Mouse (Mus musculus): ENCODE measurements around the gene Wwox.
"Not testable (repeated sequence)": the region's sequence is repeated elsewhere in the genome, so short reads cannot be mapped to it uniquely, and the experiment has no call there.

Wwox gene

DNA sequence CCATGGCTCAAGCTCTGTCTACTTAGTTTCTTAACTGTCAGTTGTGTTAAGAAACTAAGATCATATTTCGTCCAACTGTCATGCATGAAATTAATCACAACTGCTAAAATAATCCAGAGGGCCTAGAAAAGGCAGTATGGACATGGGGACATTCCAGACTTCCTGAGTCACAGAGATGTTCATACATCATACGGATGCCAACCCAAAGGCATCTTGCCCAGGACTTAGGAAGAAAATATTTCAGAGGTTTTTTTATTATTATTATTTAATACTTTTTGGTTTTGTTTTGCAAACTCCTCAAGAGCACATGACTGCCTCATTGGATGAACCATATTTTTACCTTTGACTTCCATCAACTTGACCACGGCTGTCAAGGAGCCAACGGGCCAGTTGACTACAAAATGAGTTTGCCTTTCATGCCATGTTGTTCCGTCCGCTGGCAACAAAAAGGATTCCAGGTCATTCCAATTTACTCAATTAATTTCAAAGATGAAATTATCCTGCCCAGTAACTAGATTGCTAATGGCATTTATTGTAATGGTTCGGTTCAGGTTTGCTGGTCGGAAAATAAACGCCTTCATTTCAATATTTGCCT is 367.5 kb downstream of the Wwox start:
- DNase-seq (ENCODE audit: low spot score) = no peak

DNA sequence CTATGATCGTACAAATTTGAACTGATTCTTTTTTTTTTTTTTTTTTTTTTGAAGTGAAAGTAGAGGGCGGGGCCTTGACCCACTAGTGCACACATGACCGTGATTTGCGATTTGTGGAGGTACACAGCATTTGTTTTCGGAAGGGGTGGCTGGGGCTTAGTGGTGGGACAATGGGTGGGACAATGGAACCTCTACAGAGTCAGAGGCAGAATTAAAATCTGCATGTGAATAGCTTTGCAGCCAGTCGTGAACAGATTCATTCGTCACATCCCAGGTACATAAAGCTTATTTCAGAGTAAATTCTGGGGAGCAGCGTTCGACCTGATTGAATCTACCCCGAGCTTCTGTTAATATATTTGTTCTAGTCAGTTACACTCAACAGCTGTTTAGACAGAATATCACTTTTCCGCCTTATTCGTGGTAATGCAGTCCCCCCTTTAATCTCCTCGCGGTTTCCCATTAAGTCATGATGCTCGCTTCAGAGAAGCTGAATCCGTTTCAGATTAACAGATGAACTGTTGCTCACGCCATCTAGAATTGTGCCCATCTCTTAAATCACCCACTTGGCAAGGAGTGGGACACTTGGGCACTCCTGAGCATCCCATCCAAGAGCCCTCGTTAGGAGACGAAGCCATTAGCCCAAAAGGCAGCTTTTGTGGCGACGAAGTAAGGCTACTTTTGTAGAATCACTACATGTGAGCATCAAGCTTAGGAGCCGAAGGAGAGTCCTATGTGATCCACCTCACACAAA is 368.4 kb downstream of the Wwox start:
- DNase-seq (ENCODE audit: low spot score) = no peak

DNA sequence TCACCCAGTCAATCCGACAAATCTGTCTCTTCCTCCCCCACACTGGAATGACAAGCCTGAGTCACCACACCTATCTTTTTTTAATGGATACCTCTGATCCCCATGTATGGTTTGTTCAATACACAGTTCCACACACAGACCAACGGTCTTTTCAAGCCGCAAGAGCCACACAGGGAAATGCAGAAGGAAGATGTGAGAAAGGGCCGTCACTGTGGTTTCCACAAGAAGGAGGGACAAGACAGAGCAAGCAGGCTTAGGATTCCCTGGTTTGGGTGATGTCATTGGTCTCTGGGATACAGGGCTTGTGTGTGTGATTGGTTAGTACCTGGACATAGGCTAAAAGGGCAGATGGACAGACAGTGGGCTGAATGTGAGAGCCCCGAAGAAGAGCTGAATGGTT is 371.0 kb downstream of the Wwox start:
- DNase-seq (ENCODE audit: low spot score) = no peak

DNA sequence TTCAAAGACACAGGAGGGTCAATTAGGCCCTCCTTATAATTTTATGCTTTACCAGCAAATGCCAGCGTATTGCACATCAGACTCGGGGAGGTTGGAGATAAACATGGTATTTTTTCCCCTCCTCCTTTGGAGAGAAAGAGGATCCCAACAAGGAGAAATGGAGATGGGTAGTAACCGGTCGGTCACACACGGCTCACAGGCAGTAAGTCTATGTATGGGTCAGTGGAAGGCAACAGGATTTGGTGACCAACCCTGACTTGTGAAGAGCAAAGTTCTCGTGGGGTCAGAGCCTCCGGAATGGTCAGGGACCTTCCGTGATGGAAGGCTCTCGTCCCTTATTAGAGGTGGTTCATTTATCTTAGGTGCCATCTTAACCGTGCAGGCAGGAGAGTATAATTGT is 374.4 kb downstream of the Wwox start:
- DNase-seq (ENCODE audit: low spot score) = no peak

DNA sequence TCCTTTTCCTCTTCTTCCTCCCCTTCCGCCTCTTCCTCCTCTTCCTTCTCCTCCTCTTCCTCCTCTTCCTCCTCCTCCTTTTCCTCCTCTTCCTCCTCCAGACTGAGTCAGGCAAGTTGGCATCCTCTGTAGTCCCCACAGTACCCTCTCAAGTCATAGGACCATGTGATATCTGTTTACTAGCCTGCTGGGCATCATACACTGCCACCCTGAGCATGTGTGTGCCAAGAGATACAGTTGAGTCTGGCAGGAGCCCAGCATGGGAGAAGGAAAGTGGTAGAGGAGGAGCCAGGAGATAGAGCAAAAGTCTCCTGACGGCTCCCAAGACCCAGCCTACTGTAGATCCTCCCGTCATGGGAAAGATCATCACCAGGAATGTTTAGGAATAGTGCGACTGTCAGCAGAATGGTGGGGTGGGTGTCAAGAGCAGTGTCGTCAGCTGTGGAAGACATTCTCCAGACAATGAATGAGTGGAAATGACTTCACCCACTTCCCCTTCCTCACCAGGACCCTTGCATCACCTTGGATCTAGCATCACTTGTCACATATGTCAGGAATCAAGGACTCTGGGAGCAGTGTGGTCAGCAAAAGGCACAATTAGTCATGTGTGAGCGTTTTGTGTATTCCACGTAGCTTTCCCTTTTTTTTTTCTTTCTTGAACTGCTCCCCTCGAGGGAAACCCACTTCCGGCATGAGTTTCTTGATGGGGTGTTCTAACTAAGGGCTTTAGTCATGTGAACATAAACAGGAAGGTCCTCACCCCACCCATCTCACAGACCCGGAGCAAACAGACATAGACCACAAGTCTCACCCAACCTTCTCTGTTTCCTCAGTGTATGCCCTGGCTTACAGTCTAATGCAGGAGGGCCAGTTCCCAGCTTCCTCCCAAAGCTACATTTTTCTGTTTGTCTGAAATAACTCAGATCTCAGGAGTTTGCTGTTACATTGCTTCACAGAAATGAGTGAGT is 375.6 kb downstream of the Wwox start:
- DNase-seq (ENCODE audit: low spot score) = no peak

DNA sequence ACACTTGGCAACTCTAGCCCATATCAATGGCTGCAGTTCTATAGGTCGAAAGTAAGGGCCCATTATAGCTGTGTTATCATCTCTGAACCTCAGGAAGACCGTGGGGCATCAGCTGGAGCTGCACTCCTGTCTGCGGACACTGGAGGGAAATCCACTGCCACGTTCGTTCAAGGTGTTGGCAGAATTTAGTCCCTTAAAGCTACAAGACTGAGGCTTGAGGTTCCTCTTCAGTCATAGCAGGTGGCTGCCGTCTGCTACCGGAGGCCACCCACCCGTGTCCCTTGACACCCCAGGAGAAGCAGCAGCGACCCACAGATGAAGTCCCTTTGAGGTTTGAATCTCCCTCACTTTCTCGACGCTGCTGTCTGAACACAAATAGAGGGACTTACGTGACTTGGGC is 376.9 kb downstream of the Wwox start:
- DNase-seq (ENCODE audit: low spot score) = no peak

DNA sequence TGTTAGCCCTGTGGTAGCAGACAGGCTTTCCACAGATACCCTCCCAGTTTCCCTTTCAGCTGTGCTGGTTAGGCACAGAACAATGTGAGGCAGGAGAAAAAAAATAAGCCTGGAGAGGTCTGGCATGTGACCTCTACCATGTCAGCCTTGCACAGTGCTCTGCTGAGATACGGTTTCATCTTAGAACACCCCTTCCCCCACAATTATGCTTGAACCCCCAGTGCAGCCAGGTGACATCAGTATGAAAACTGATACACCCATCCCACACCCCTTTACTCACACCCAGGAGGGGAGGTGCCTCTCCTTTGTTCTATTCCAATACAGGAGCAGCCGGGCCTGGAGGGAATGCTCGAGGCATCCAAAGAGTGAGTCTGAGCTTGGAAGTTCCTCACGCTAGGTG is 377.5 kb downstream of the Wwox start:
- DNase-seq (ENCODE audit: low spot score) = no peak

DNA sequence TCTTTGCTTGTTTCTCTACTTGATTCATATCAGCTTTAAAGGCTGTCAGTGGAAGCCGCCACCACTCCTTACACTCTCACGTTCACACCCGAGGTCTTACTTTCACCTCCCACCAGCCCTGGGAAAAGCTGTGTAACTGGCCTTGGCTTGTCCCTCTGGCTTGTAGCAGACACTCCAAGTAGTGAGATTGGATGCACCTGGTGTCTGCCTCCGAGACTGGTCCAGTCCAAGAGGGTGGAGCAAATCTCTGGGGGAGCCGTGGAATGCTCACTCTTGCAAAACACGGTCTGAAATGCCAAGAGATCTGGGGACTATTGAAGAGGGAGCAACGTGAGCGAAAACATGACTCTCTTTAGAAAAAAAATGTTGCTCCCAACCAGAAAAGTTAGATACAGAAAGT is 382.1 kb downstream of the Wwox start:
- peak; percentile 57 for DNase-seq (ENCODE audit: low spot score)

DNA sequence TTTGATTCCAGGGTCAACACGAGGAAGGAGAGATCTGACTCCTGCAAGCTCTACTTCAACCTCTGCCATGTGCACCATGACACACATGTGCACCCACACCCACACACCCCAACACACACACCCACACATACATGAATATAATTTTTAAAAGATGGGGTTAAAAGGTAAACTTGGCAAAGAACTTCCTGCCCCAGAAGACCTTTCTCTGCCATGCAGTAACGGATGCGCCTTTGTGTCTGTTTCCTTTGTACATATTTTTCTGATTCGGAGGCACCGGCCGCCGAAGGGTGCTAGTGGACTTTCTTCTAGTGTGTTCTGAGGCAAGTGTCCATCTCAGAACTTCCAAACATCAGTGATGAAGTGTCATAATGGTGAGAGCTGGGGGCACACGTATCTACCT is 386.0 kb downstream of the Wwox start:
- no peak for DNase-seq (ENCODE audit: low spot score)

DNA sequence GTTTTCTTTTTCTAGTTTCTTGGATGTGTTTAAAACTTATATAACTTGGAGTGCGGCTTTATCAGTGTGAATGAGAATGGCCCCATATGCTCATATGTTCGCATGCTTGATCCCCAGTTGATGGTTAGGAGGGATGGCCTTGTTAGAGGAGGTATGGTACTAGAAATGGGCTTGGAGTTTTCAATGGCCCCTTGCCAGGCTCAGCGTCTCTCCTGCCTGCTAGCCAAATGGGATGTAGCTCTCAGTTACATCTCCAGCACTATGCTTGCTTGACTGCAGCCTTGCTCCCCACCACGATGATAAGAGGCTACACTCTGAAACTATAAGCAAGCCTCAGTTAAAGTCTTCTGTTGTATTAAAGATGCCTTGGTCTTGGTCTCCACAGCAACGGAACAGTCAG is 387.5 kb downstream of the Wwox start:
- DNase-seq (ENCODE audit: low spot score) = no peak

DNA sequence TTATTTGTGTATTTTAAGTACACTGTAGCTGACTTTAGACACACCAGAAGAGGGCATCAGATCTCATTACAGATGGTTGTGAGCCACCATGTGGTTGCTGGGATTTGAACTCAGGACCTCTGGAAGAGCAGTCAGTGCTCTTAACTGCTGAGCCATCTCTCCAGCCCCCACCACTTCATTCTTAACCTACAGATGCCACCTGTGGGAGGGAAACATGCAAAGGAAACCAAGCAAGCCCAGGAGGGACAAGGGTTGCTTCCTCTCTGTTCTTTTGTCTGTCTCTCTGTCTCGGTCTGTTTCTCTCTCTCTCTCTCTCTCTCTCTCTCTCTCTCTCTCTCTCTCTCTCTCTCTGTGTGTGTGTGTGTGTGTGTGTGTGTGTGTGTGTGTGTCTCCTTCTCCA is 388.4 kb downstream of the Wwox start:
- not testable (repeated sequence) for DNase-seq (ENCODE audit: low spot score)

DNA sequence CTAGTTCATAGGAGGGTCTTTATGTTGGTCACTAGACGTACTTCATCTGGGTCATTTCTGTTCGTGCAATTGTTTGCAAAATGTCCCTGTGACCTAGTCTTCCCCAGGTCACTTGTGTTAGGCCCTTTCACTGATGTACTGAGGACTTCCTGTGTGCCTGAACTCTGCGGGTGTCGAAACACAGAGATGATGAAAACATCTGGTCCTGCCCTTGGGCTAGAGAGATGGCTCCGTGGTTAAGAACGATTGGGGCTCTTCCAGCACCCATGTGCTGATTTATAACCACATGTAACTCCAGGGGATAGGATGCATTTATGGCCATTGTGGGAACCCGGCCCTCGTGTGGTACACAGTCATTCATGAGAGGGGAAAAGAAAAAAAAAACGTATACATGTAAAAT is 392.1 kb downstream of the Wwox start:
- no peak for DNase-seq (ENCODE audit: low spot score)

DNA sequence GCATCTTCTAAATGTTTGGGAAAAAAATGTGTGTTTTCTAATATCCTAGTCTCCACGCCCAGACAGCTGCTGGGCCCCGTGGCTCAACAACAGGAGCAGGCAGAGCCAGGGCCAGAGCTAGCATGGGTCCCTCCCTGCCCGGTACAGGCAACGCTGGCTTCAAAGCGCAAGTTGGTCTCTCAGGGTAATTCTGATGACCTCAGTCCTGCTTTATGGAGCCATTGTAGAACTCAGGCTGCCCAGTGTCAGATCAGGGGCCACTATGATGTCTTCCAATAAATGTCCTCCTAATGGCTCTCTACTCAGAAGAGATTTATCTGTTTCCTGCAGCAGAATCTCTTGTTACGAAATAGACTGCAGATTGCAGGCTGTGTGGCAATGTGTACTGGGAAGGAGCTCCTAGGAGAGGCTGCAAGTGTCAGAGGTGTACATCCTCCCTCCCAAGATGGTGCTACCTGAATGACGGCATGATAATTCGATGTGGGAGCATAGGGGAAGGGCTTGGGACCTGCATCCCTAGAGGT is 392.9 kb downstream of the Wwox start:
- DNase-seq (ENCODE audit: low spot score) = no peak

DNA sequence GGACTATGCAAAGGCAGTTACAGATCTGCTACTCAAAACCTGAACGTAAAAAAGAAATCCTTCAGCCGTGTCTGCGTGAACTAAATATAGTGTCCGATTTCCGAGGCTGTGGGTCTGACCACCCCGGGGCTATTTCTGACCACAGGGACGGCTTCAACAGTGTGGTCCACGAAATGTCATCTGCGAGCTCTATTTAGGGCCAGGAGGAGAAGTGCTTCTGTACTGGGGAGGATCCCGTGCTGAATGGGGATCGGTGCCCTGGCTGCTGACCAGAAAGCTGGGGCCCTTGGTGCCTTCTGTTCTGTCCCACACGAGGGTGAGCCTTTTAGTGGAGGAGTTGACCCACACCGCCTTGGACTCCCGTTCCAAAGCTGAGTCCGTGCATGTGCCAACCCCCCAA is 395.3 kb downstream of the Wwox start:
- DNase-seq (ENCODE audit: low spot score) = no peak

DNA sequence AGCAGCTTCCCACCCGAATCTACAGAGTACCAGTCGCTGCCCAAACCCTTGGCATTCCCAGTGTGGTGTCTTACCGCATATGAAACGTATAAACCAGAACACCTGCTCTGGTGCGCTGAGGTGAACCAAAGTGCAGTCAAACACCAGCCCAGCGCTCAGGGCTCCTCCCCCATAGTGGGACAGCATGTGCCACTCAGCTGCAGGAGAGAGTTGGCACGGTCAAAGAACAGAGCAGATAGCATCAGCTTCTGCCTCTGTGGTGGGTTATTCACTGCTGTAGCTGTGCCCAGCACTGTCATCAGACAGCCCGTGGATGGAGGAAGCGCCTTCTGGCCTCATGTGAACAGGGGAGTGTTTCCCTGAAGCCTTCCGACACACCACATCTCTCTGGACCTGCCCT is 400.5 kb downstream of the Wwox start:
- no peak for DNase-seq (ENCODE audit: low spot score)

DNA sequence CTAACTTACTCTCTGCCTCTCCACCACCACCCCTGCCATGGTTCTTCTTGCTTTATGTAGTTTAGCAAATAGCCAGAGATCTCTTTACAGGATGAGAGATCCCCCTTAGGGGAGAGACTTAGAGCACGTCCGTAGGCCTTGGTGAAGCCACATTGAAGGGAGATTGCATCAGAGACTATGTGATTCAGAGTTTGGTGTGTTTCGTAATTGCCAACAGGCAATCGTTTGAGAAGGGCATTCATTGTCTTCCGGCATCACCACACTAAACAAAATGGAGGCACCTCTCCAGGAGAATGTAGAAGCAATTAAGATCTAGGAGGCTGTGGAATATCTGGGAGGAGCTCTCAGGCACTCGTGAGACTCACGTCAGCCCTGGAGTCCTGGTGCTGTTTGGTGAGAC is 408.2 kb downstream of the Wwox start:
- DNase-seq (ENCODE audit: low spot score) = no peak

DNA sequence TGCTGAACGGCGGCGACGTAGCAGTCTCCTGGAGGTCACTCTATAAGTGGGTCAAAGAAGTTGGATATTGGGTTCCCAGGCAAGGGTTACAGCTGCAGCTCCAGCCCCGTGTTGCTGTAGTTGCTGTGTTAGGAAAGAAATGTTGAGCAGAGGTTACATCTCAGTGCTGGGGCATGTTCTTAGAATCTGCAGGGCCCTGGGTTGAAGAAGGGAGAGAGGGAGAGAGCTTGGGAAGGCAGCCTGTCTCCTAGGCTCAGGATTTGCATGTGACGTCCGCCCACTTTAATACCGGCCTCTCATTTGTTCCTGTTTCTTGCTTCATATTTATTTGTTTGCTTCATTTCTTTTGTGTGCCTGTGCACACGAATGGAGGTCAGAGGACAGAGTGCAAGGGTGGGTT is 410.0 kb downstream of the Wwox start:
- DNase-seq (ENCODE audit: low spot score) = no peak

DNA sequence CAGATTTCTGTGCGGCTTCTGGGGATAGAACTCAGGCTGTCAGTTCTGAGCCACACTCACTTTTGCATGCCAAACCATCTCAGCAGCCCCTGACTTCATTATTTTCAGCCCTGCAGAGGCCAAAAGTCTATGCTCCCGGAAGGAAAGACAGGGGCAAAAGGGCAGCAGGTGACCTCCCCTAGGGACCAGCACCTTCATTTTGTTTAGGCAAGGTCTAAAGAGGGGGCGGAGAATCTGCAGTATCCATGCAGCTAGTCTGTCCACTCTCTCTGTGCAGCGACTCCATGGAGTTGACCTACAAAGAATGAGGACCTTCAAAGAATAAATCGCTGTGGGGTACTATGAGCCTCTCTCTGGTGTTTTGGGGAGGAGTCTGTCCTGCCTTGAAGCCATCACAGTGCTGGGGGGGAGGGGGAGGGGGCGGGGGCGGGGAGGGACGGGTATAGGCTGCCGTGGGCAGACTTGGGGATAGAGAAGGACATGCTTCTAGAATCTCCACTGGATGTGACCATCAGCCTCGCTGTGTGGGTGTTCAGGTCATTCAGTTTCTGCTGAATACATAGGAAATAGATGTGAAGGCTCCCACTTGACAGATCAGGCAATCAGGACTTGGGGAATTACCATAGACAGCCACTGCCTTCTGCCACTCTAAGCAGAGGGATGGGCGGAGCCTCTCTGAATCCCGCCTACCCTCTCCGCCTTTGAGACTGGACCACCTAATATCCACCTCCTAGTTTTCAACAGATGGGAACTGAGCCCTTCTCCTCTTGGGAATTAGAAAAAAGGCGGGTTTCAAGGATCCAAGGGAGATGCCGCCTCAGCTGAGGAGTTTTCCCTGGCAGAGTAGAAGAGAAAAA is 410.8 kb downstream of the Wwox start:
- DNase-seq (ENCODE audit: low spot score) = no peak

DNA sequence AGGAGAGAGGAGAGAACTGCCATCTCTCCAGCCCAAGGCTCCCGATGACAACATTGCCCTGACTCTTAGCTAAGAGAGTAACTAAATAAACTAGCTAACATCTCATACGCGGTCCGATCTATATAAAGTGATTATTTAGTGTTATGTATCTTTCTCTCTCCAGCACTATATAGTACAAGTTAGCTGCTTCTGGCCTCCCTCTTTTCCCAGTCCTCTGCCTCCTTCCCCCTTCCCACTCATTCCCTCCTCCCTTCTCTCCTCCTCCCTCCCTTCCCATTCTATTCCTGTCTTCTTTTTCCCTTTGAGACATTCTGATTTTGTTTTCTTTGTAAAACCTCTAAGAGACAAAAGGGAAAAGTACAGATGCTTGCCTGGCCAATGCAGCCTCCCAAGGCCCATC is 414.3 kb downstream of the Wwox start:
- no peak for DNase-seq (ENCODE audit: low spot score)

DNA sequence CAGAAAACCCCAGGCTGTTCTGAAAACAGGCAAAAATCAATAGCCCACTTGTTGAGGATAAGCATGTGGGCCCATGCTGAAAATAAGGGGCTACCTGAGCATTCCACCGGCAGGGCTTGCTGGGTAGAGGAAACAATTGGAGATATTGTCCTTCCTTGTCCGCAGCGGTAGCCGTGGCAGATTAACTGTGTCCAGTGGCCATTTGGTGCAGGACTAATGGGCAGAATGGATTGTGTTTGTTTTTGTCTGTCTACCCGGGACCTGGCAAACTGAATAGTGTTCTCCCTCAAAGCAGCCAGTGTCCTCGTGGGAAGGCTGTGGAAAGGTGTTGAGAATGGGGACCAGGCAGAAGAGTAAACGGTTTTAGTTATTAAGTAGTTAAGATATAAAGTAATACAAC is 416.4 kb downstream of the Wwox start:
- no peak for DNase-seq (ENCODE audit: low spot score)

DNA sequence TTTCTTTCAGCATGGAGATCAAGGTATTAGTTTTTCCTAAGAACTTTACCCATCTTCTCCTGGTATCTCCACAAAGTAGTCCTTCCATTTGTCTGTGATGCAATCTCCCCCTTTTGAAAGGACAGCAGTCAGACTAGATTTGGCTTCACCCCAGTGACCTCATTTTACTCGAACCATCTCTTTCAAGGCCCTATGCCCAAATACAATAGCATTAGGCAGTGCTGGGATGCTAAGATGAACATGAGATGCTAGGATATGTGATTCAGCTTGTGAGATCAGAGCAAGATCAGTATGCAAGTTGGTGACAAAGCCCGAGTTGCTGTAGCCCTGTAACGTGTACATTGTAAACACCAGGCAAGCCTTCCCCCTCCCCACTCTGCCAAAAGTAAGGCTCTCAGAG is 426.5 kb downstream of the Wwox start:
- DNase-seq (ENCODE audit: low spot score) = no peak

DNA sequence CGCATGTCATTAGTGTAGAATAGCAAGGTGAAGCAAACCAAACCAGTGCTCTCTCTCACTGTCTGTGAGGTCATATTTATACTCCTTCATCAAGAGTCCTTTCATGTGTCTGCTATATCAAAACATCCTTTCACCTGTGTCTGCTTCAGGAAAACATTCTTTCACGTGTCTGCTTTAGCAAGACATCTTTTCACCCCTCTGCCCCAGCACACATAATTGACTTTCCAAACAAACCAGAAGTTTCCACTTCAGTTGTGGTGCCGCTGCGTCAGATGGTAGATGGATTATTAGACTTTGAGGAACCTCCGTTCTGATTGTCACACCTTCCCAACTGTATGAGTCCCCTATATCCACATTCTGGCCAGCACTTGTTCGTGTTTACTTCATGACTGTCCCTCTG is 429.9 kb downstream of the Wwox start:
- DNase-seq (ENCODE audit: low spot score) = no peak

Measured in ovary, adult 18-20 months (tissue).